Mouse (Mus musculus): ENCODE results near the gene F13b.

The F13b gene

DNA sequence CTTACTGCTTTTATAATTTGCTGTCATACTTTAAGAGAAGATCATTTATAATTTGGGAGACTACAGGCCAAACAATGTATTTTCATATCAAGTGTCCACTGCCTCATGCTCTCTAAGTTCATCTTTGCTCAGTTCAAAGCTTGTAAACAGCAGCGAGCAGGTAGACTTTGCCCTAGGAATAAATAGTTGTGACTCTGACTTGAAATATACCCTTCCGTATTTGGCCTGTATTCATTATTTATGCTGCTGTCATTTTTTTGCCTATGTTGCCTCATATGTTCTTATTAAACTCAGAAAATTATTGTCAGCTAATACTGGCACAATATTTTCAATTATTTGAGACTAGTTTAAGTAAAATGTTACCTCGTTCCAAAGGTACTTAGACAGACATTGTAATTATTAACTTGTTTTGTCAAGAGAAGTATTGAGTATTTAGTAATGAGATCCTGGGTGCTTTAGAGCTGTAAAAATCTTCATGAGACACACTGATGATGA lies at the start of gene F13b:
F13b (plus strand) TSS at position 445 of the 495 bp plus-strand sequence.
- no peak for DNase-seq

DNA sequence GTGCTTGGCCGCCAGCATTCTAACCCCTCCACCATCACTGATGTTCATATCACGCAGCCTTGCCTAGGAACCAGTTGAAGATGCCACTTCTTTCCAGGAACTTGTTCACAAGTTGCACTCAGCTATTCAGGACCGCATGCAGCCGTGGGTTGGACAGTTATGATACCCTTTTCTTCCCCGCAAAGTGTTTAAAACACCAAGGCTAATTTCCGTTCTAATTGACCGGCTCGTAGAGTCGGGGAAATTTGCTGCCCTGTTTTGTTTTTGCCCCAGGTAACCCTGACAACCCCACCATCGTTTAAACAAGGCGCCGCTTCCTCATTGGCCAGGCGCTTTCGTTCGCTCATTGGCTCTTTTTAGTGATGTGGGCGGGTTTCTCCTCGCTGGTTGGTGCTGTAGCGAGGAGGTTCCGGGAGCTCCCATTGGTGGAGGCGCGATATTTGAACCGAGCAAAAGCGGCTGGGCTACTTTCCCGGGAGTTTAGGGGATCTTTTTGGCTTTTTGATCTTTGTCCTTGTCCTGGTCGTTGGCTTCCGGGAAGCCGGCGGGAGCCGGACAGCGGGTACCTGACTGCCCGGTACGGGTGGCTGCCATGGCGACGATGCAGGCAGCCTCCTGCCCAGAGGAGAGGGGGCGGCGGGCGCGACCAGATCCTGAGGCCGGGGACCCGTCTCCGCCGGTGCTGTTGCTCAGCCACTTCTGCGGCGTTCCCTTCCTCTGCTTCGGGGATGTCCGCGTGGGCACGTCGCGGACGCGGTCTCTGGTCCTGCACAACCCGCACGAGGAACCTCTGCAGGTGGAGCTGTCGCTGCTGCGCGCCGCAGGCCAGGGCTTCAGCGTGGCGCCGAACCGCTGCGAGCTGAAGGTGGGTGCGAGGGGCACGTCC lies 46.9 kb upstream of the F13b start, which contains the start of gene Aspm:
Aspm (plus strand) TSS at position 433 of the 886 bp plus-strand sequence.
- peak; percentile 92 for DNase-seq

DNA sequence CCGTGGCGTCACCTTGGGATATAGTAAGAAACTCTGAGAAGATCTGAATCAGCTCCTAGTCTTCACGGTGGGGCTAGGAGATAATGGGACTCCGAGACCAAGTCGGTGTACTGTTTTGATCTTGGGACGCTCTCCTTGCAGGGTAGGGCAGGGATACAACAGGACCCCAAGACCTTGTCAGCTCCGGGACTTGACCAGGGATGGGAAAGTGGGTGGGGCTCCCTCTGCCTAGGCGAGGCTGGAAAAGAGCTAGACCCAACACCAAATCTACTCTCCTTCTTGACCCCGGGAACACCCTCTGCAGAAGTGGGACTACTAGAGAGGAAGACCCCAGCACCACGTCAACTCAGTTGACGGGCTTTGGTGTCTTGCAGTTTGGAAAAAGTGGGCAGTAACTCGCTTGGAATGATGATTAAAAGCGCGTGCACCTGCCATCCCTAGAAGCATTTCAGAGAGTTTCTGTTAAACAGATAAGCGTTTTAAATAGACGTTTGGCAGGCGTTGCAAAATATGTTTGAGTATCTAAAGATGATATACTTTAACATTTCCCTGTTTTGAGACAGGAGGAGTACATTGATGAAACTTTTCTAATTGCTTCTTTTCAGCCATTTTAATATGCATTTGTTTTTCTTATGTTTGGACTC lies 46.2 kb upstream of the F13b start:
- DNase-seq, result no peak

- DNase-seq, result no peak
Observed at GRCm38 (mm10) chr1:139460807-139461206, 40.7 kb upstream of the F13b start.

- DNase-seq, result no peak
Observed at GRCm38 (mm10) chr1:139465936-139466335, 35.6 kb upstream of the F13b start.

GRCm38 (mm10) chr1:139478898-139479297 lies 22.6 kb upstream of the F13b start:
- DNase-seq, result no peak

GRCm38 (mm10) chr1:139480246-139480645 lies 21.3 kb upstream of the F13b start:
- no peak for DNase-seq

- no peak for DNase-seq
Observed at GRCm38 (mm10) chr1:139481146-139481545, 20.4 kb upstream of the F13b start.

GRCm38 (mm10) chr1:139494630-139495029 lies 6.9 kb upstream of the F13b start:
- no peak for DNase-seq

DNA sequence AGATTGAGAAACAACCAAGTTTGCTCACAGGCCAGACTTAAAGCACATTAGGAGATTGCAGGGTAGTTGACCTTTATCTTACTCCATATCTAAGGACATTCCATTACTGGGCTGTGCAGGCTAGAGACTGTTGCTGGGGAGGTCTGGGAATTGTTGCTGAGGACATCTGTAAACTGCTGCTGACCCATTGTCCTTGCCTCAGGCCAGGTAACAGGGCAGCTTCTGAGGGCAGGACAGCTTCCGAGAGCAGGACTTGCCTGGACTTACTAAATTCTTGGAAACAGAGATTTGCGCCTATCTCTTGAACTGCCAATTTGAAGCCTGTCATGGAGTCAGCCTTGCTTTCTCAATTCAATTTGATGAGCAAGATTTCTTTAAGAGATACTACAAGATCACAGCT lies 6.1 kb upstream of the F13b start:
- no peak for DNase-seq

- DNase-seq, result no peak
Observed at GRCm38 (mm10) chr1:139496212-139496611, 5.3 kb upstream of the F13b start.

DNA sequence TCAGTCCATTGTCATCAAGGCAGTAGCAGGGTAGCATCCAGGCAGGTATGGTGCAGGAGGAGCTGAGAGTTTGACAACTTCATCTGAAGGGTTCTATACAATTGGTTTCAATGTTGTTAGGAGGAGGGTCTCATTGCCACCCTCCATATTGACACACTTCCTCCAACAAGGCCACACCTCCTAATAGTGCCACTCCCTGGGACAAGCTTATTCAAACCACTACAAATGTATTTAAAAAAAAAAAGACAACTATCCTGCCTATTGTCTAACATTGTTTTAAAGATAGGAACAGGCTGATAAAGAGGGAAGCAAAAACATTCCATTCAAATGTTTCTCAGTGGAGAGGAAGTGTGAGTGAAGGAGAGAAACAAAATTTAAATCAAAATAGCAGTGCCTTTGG lies 1.8 kb upstream of the F13b start:
- no peak for DNase-seq

GRCm38 (mm10) chr1:139514556-139514955 lies 13.1 kb downstream of the F13b start:
- DNase-seq, result no peak

GRCm38 (mm10) chr1:139548536-139548935 lies 47.0 kb downstream of the F13b start:
- no peak for DNase-seq

DNA sequence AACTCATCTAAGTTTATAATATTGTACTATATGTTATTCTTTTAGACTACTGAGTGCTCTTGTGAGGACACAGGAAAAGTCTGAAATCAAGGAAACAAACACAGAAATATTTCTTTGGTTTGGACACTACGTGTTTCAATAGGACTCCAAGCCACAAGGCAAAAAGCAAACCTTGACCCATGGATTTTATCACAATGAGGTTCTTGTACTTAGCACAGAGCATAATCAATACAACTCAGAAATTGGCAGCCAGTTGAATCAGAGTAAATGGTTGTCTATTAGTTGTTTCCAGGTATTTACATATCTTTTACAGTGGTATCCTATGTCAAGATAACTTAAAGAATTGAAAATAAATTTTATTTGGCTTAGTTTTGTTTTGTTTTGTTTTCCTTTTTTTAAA lies 49.8 kb downstream of the F13b start:
- DNase-seq, result no peak

DNA sequence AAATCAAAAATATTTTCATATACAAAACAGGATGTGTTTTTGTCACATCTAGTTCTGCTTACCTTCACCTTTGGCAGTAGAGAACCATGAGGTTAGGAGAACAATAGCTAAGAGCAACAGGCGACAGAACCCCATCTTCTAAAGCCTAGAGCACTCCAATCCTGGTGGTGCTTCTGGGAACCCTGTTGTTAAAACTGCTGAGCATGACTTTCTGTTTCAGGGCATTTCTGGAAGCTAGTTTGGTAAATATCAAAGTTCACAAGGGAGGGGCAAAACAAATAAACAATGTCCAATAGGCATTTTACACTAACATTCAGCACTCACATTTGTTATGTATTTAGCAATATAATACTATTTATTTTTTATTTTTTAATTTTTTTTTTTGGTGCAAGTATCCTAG lies 58.5 kb downstream of the F13b start, which contains the start of gene Cfhr1:
Cfhr1 (minus strand) TSS at position 249 of the 400 bp plus-strand sequence.
- no peak for DNase-seq

Data from thymus, postnatal 14 days (tissue).